16 mouse cellular contexts compared by ENCODE assay signal in genomic region chr2:160735706-160736310, GRCm38 (mm10). TPM values are rescaled to one million over a fixed set of nuclear protein-coding genes. Genes with fewer than 3 reads are reported as not detected.
DNase-seq lines count a peak whose midpoint lies in the region; TF ChIP-seq lines count a peak whose summit lies in the region.
"Had no signal": no experiment of that assay in that cellular context is flagged by ENCODE, and none has a peak within 500 bp of the region (broad histone marks: within the 10 kb centered on the region; RNA-seq: fewer than 3 reads in every experiment).

No protein-coding gene starts in this region.

- peak overlapping the region; percentile 94; the same call in 1 of the 2 replicates for H3K27ac ChIP-seq in thymus, adult 2 months (ENCODE audit: control insufficient read depth, insufficient read depth, low read length)
- H3K27ac ChIP-seq: embryonic facial prominence, embryonic 13.5 days; forebrain, embryonic 12.5 days; limb, embryonic 13.5 days had no signal

- H3K27me3 ChIP-seq in thymus, adult 2 months (ENCODE audit: control insufficient read depth, insufficient read depth, low read length), result no peaks in the 10 kb centered on the region
- H3K27me3 ChIP-seq: embryonic facial prominence, embryonic 13.5 days; forebrain, embryonic 12.5 days; limb, embryonic 13.5 days had no signal

- TF ChIP-seq CTCF in thymus, adult 2 months (IDR thresholded peaks at IDR 0.05; ENCODE audit: borderline replicate concordance, control insufficient read depth, extremely low read depth, insufficient read depth, low read length, poor library complexity), result no peak

- no peak overlapping the region for H3K4me3 ChIP-seq in thymus, adult 2 months (ENCODE audit: control insufficient read depth, insufficient read depth, low read length)
- H3K4me3 ChIP-seq: embryonic facial prominence, embryonic 13.5 days; forebrain, embryonic 12.5 days; limb, embryonic 13.5 days had no signal

- H3K36me3 ChIP-seq in thymus, adult 2 months (ENCODE audit: control insufficient read depth, insufficient read depth, low read length), result no peaks in the 10 kb centered on the region

- DNase-seq in heart, adult 11 months, result peak; percentile 88
- DNase-seq in heart, adult 18-20 months, result no peak
- peak; percentile 15 for DNase-seq in kidney, adult 11 months
- no peak for DNase-seq in kidney, postnatal 14 days
- no peak for DNase-seq in thymus, adult 2 months
- DNase-seq in thymus, postnatal 10 days (ENCODE audit: low spot score in 2 of 2), result no peak
- no peak for DNase-seq in Muller cell, postnatal 12 days (ENCODE audit: inconsistent ontology term)
- no peak for DNase-seq in adipocyte (ENCODE audit: low spot score)
- DNase-seq: adrenal gland, postnatal 14 days; B cell, adult 2 months; gastrocnemius, postnatal 10 days; kidney, postnatal 36 days; lung, adult 2 months had no signal

- WGBS in thymus, adult 2 months, result 86% methylated on average over 5 of the region's 5 CpGs

- no peak for TF ChIP-seq POLR2A in thymus, adult 2 months (IDR thresholded peaks at IDR 0.05; ENCODE audit: control insufficient read depth, extremely low read depth, insufficient read depth, low read length, poor library complexity)

- peaks cover 58% of the 10 kb centered on the region for H3K4me1 ChIP-seq in thymus, adult 2 months (replicated peaks; ENCODE audit: control insufficient read depth, insufficient read depth, low read length)

RNA-seq across cellular contexts. Expression of gene Plcg1, which starts 4.7 kb away (rescaled TPM):
- 10 to 100 TPM; 45.6 to 58.0 TPM for total RNA-seq in heart, adult 18-20 months (2021)
- 237 and 294 TPM in 2 replicates for polyA plus RNA-seq in thymus, adult 2 months (2012; rRNA removed)

Comparison
In these comparisons a context has a peak if more than half of its experiments do, and no peak if none do; other contexts are left out.
1. DNase-seq: peak in heart, adult 11 months (single experiment) and kidney, adult 11 months (single experiment); none in heart, adult 18-20 months (0 of 2), kidney, postnatal 14 days (single experiment), thymus, adult 2 months (single experiment), thymus, postnatal 10 days (0 of 2), Muller cell, postnatal 12 days (single experiment) and adipocyte (single experiment).